Mouse (Mus musculus) midbrain, embryonic 13.5 days (tissue): ENCODE results near the gene Pax1. TPM values are rescaled to one million over a fixed set of nuclear protein-coding genes. Genes with fewer than 3 reads are reported as not detected.

ENCODE experiments used
- polyA plus RNA-seq: library from polyadenylated mRNA; unstranded; fragments of >200 nt; fragmentation: Nextera tagmentation; extraction: Ambion mirVana; gene quantifications from 2 replicates; pipeline ENCODE4 v1.2.1, GENCODE M21; 2015

Gene Pax1
- polyA plus RNA-seq, 1 experiment from 2014 or later = 0.05 TPM

Other genes with a start within 250 kb of the Pax1 start
- 8.7 and 10.5 TPM in 2 replicates for gene Nkx2-2, start 167.7 kb upstream of the Pax1 start, polyA plus RNA-seq